Mouse (Mus musculus) olfactory bulb, adult 2 months (tissue): ENCODE measurements around the gene Oprm1. TPM values are rescaled to one million over a fixed set of nuclear protein-coding genes. Genes with fewer than 3 reads are reported as not detected.
A peak's percentile ranks its signal among the peaks of the same experiment; 100 is the strongest.

ENCODE experiments used
- H3K27ac ChIP-seq: fragments of 200-500 bp; 2 replicates; pipeline ENCODE4 v1.5.1; 2012; ENCODE audit warnings: low read depth, low read length; ENCODE audit not compliant: insufficient read depth
- H3K4me1 ChIP-seq: fragments of 200-500 bp; 2 replicates; pipeline ENCODE4 v1.6.1; 2012; ENCODE audit warnings: low read length; ENCODE audit not compliant: control insufficient read depth, insufficient read depth
- H3K4me3 ChIP-seq: fragments of 200-500 bp; 2 replicates; pipeline ENCODE4 v1.5.1; 2012; ENCODE audit warnings: mild to moderate bottlenecking, low read depth, low read length, moderate library complexity; ENCODE audit not compliant: insufficient read depth
- CTCF ChIP-seq: fragments of 200-500 bp; IDR thresholded peaks from 2 replicates; pipeline ENCODE4 v1.5.1; 2012; ENCODE audit warnings: low read depth, mild to moderate bottlenecking, low read length, moderate library complexity; ENCODE audit not compliant: insufficient read depth
- POLR2A ChIP-seq: fragments of 200-500 bp; IDR thresholded peaks from 2 replicates; pipeline ENCODE4 v1.6.1; 2012; ENCODE audit warnings: mild to moderate bottlenecking, low read depth, low read length, moderate library complexity; ENCODE audit not compliant: insufficient read depth
- WGBS: fragments of 180-500 bp; shearing (Covaris S2); methylation state at CpG from one replicate; pipeline ENCODE4 v1.1.7; 2018; 5-methylcytosine and 5-hydroxymethylcytosine counted together
- polyA plus RNA-seq: library from polyadenylated mRNA; stranded (reverse); fragments of >200 nt; gene quantifications from 2 replicates; pipeline ENCODE4 v1.2.4, GENCODE M21; 2012; ENCODE audit warnings: low replicate concordance; ENCODE audit not compliant: missing spikeins, insufficient read depth, insufficient read length

The Oprm1 gene
- not detected in 2 replicates for polyA plus RNA-seq

DNA sequence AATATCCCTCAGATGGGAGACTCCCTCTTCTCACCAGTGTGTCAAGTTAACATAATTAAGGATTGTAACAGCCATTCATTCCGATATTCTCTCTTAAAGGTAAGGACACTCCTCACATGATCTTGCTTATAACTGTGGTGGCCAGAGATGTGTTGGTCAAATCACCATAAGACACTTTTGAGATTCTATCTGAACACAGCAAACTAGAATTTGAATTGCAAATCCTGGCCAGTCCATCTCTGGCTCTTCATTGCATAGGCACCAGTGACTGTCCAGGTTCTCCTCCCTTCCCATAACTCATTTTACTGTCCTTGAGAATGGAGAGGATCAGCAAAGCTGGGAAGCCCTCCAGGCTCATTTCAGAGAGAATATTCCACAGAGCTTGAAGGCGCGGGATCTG is at the start of gene Oprm1:
Gene Oprm1 (plus strand): TSS at position 301 of the 400 bp plus-strand sequence.
- no peaks in the 10 kb centered on the region for H3K4me1 ChIP-seq
- H3K27ac ChIP-seq, result no peak within 1 kb of the TSS
- WGBS, result 92% methylated on average over 3 of the region's 3 CpGs
- no peak within 1 kb of the TSS for H3K4me3 ChIP-seq
- TF ChIP-seq CTCF (no peak), POLR2A (no peak)

DNA sequence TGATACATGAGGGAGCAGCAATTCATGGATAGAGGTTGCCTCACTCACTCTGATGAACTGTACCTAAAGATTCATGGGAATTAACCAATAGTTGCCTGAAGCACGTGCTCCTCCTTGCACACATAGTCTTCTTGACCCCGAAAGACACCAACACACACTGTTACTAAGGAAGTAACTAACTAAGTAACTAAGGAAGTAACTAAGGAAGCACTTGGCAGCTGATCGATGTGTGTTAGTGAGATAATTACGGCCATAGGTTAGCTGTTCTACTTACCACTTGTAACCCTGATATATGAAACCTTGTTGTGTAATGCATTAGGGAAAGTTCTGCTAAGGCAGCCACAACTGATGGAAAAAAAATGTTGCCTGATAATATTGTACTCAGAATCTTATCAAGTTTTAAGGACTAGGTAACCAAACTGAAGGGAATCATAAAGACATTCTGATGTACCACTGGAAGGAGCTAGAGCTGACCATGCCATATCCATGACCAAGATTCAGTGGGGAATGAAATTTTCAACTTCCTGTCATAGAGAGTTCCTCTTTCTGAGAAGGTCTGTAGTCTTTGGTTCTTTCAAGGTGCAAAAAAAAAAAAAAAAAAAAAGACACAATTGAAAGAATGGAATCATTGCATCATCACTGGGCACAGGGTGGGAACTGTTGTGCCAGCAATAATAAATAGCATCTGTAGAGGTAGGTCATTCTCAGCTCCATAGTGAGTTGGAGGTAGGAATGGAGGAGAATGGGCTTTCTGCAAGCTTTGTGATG is 40.9 kb upstream of the Oprm1 start:
- Histone ChIP-seq H3K4me1 (no peaks in the 10 kb centered on the region), H3K4me3 (no peak overlapping the region), H3K27ac (no peak overlapping the region)
- 83% methylated on average over 4 of the region's 4 CpGs for WGBS
- no peak for TF ChIP-seq CTCF
- no peak for TF ChIP-seq POLR2A

DNA sequence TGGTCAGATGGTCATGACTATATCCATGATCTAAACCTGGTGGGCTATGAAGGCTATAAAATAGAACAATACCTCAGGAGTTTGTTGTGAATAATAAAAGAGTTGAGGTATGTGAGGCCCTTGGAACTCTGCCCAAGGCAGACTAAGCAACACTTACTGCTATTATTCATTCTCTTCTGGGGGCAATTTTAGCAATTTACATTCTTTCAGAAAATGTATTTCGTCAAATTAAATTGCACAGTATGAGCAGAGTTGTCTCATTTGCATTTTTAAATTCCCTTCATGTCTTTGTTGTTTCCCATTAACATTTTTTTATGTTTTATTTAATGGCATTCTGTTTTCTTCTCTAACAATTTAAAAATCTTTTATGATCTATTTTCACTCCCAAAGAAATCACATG is 34.5 kb upstream of the Oprm1 start:
- Histone ChIP-seq H3K4me1 (no peaks in the 10 kb centered on the region), H3K27ac (no peak overlapping the region), H3K4me3 (no peak overlapping the region)
- no peak for TF ChIP-seq POLR2A
- TF ChIP-seq CTCF, result no peak
- WGBS, result 61% methylated on average over 1 of the region's 1 CpGs

DNA sequence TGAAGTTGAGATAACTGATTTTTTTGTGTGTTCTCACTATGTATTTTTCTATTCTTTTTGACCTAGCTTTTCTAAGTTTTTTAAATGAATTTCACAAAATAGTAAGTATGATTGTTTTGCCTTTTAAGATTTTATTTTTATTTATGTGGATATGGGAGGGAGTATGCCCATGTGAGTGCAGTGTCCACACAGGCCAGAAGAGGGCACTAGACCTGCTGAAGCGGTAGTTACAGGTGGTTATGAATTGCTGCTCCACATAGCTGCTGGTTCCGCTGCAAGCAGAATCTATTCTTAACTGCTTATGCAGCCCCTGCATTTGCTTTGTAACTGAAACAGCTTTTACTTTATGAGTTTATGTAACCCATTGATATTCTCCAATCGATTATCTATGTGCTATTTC is 29.8 kb upstream of the Oprm1 start:
- Histone ChIP-seq H3K27ac (no peak overlapping the region), H3K4me1 (no peaks in the 10 kb centered on the region), H3K4me3 (no peak overlapping the region)
- 91% methylated on average over 3 of the region's 3 CpGs for WGBS
- TF ChIP-seq POLR2A (no peak), CTCF (no peak)

DNA sequence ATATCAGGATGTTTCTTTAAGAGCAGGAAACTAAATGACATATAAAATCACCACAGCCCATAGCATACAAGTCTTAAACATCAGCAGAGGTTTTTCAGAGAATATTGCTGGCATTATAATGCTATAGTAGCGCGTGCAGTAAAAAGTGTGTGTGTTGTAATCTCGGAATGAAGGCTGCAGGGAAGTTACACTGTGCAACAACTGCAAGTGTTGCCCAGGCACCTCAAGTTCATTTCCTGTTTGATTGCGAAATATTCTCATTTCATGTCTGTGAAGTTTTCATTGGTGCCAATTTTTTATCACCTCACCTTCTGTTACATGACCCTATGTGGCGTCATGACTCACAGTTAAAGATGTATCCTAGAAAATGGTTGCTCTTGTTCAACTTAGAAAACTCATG is 4.9 kb upstream of the Oprm1 start:
- 94% methylated on average over 5 of the region's 5 CpGs for WGBS
- TF ChIP-seq POLR2A (no peak), CTCF (no peak)

DNA sequence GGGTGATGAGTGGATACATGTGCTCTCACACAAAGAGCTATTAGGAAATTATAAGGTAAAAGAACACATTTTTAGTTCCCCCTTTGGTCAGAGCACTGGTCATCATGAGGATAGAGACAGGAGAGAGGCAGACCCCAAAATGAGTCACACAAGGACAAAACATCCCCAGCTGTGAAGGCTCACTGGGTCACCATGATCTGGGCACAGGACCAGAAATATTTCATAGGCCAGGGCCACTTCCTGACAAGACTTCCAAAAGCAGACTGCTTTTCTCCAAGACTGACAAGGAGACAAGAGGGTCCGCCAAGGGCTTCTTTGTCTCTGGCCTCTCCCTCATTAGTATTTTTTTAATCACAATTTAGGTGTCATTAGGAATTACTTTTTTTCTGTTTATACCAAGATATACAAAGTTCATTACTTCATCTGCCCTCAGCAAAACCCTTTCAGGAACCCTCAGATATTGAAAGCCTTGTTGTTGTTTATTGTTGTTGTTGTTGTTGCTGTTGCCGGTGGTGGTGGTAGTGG is 3.0 kb downstream of the Oprm1 start, which contains the start of gene Gm10945:
Gene Gm10945 (minus strand): TSS at position 475 of the 525 bp plus-strand sequence.
- Histone ChIP-seq H3K4me1 (no peaks in the 10 kb centered on the region), H3K27ac (no peak within 1 kb of the TSS), H3K4me3 (no peak within 1 kb of the TSS)
- TF ChIP-seq POLR2A (no peak), CTCF (no peak)
- 87% methylated on average over 2 of the region's 2 CpGs for WGBS

More for the DNA sequence above, 4.9 kb upstream of the Oprm1 start:
- H3K27ac ChIP-seq, result no peak overlapping the region
- H3K4me3 ChIP-seq, result no peak overlapping the region
- H3K4me1 ChIP-seq, result no peaks in the 10 kb centered on the region

DNA sequence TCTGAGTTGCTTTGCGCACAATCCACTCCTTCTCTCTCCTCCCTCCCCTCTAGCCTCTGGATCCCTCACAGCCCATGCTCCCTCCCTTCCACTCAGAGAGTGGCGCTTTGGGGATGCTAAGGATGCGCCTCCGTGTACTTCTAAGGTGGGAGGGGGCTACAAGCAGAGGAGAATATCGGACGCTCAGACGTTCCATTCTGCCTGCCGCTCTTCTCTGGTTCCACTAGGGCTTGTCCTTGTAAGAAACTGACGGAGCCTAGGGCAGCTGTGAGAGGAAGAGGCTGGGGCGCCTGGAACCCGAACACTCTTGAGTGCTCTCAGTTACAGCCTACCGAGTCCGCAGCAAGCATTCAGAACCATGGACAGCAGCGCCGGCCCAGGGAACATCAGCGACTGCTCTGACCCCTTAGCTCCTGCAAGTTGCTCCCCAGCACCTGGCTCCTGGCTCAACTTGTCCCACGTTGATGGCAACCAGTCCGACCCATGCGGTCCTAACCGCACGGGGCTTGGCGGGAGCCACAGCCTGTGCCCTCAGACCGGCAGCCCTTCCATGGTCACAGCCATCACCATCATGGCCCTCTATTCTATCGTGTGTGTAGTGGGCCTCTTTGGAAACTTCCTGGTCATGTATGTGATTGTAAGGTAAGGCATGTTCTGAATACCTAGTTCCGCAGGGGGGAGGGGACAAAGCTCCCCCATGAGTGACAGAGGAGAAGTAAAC is 30.4 kb downstream of the Oprm1 start:
- 5% methylated on average over 25 of the region's 25 CpGs for WGBS
- Histone ChIP-seq H3K4me1 (peaks cover 4% of the 10 kb centered on the region), H3K4me3 (peak overlapping the region; percentile 53), H3K27ac (0 out of 2 replicates have a peak overlapping the region, but pooled peaks have one; percentile 8)
- TF ChIP-seq POLR2A, result no peak
- TF ChIP-seq CTCF, result no peak

DNA sequence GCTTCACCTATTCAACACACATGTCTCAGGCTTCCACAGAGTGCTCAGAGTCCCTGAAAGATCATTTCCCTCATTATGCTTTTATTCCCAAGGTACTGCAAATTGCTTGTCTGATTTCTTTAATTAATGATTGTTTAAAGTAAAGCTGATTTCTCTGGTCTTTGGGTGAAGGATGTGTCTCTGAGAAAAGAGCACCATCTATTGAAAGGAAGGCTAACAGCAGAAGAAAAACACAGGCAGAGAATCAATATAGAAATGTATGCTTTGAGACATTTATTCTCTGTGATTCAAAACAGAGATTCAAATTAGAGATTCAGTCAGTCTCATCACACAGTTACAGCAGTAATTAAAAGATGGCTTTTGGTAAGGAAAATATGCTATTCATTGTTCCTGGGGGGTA is 31.9 kb downstream of the Oprm1 start:
- H3K27ac ChIP-seq, result no peak overlapping the region
- no peak overlapping the region for H3K4me3 ChIP-seq
- H3K4me1 ChIP-seq, result peaks cover 4% of the 10 kb centered on the region
- no peak for TF ChIP-seq CTCF
- no peak for TF ChIP-seq POLR2A

DNA sequence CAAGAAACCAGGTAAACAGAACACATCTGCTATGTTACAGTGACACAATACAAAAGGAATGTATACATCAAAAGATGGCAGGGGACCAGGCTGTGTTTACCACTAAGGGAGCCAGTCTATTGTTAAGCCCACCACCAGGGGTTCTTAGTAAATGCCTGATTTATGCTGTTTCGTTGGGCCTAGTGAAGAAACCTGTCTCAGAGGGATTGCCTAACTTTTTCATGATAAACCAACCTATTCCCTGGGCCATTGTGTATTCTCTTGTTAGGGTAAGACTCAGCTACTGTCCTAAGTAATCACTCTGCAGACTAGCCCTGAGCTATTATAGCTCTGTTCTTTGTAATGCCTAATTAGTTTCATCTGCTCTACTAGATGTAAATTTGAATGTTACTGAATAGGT is 62.3 kb downstream of the Oprm1 start:
- no peak overlapping the region for H3K4me3 ChIP-seq
- no peak for TF ChIP-seq POLR2A
- no peak for TF ChIP-seq CTCF
- H3K4me1 ChIP-seq, result no peaks in the 10 kb centered on the region
- 53% methylated on average over 1 of the region's 1 CpGs for WGBS
- no peak overlapping the region for H3K27ac ChIP-seq
